In genomic region chr16:18406293-18406692, GRCm38 (mm10) we compare ENCODE assay signal across 9 mouse cellular contexts. TPM values are rescaled to one million over a fixed set of nuclear protein-coding genes. Genes with fewer than 3 reads are reported as not detected.
DNase-seq lines count a peak whose midpoint lies in the region; ATAC-seq and TF ChIP-seq lines count a peak whose summit lies in the region.
"Had no signal": no experiment of that assay in that cellular context is flagged by ENCODE, and none has a peak within 500 bp of the region (broad histone marks: within the 10 kb centered on the region; RNA-seq: fewer than 3 reads in every experiment).

No protein-coding gene starts in this region.

- TF ChIP-seq POLR2A in bone marrow macrophage, adult 2 months (IDR thresholded peaks at IDR 0.05; ENCODE audit: borderline replicate concordance, low read depth, low read length) = no peak

- no peak overlapping the region for H3K9ac ChIP-seq in kidney, embryonic 14.5 days (ENCODE audit: low read depth, low read length)
- H3K9ac ChIP-seq in lung, embryonic 15.5 days = no peak overlapping the region

- H3K36me3 ChIP-seq in kidney, embryonic 14.5 days (ENCODE audit: control insufficient read depth, insufficient read depth, low read length) = peaks cover 54% of the 10 kb centered on the region
- peaks cover 38% of the 10 kb centered on the region for H3K36me3 ChIP-seq in lung, embryonic 15.5 days

- no peaks in the 10 kb centered on the region for H3K9me3 ChIP-seq in kidney, embryonic 14.5 days (ENCODE audit: control insufficient read depth, low read length)
- no peaks in the 10 kb centered on the region for H3K9me3 ChIP-seq in lung, embryonic 15.5 days

- TF ChIP-seq CTCF in bone marrow macrophage, adult 2 months (IDR thresholded peaks at IDR 0.05; ENCODE audit: low read depth, low read length) = peak; percentile 62

- DNase-seq in cerebellum, postnatal 10 days = peak; percentile 77 to 78
- peak; percentile 70 for DNase-seq in 416B (ENCODE audit: low read depth)
- peak; percentile 77 for DNase-seq in retina, postnatal 1 day

- 6% methylated on average over 2 of the region's 2 CpGs for WGBS in kidney, embryonic 14.5 days
- WGBS in lung, embryonic 15.5 days = 9% methylated on average over 2 of the region's 2 CpGs

- no peak overlapping the region for H3K4me2 ChIP-seq in kidney, embryonic 14.5 days (replicated peaks; ENCODE audit: low read depth, low read length)
- H3K4me2 ChIP-seq in lung, embryonic 15.5 days = no peak overlapping the region

- no peak overlapping the region for H3K4me3 ChIP-seq in bone marrow macrophage, adult 2 months (ENCODE audit: insufficient read depth, low read length)
- H3K4me3 ChIP-seq in kidney, embryonic 14.5 days (ENCODE audit: low read length) = no peak overlapping the region
- no peak overlapping the region for H3K4me3 ChIP-seq in lung, embryonic 15.5 days

- no peak for ATAC-seq in cerebellum, adult (ENCODE audit: insufficient number of reproducible peaks, low FRiP score, low TSS enrichment)
- ATAC-seq in granulocyte monocyte progenitor cell, adult 5-6 weeks (replicated peaks; ENCODE audit: poor library complexity, severe bottlenecking) = peak; percentile 86
- peak; percentile 37; the same call in 1 of the 2 replicates for ATAC-seq in kidney, embryonic 14.5 days (ENCODE audit: low FRiP score, low TSS enrichment)
- ATAC-seq in lung, embryonic 15.5 days (ENCODE audit: borderline replicate concordance, extremely low read depth, low FRiP score, low TSS enrichment) = peak; percentile 24; the same call in 1 of the 2 replicates
- ATAC-seq: Patski had no signal

- no peak overlapping the region for H3K27ac ChIP-seq in bone marrow macrophage, adult 2 months (ENCODE audit: insufficient read depth, low read depth, low read length)
- H3K27ac ChIP-seq in kidney, embryonic 14.5 days (ENCODE audit: low read depth, low read length) = no peak overlapping the region
- H3K27ac ChIP-seq in lung, embryonic 15.5 days = no peak overlapping the region

- H3K4me1 ChIP-seq in bone marrow macrophage, adult 2 months (ENCODE audit: control insufficient read depth, insufficient read depth, low read length) = peaks cover 23% of the 10 kb centered on the region
- peaks cover 9% of the 10 kb centered on the region; the same call in 1 of the 2 replicates for H3K4me1 ChIP-seq in kidney, embryonic 14.5 days (ENCODE audit: control insufficient read depth, insufficient read depth, low read length)
- peaks cover 22% of the 10 kb centered on the region; the same call in 1 of the 2 replicates for H3K4me1 ChIP-seq in lung, embryonic 15.5 days

- H3K27me3 ChIP-seq in kidney, embryonic 14.5 days (ENCODE audit: control insufficient read depth, insufficient read depth, low read length) = no peaks in the 10 kb centered on the region
- H3K27me3 ChIP-seq in lung, embryonic 15.5 days = no peaks in the 10 kb centered on the region
- H3K27me3 ChIP-seq: Patski had no signal

RNA-seq across cellular contexts. Expression of gene Txnrd2, which starts 19.9 kb away (rescaled TPM):
- polyA plus RNA-seq in bone marrow macrophage, adult 2 months (2012; ENCODE audit: insufficient read depth, insufficient read length, missing spikeins) = 23.4 and 26.3 TPM in 2 replicates
- total RNA-seq in granulocyte monocyte progenitor cell, adult 5-6 weeks (2014; fragmentation: Nextera tagmentation) = 13.1 and 28.8 TPM in 2 replicates
- 8.8 and 9.7 TPM in 2 replicates for total RNA-seq in granulocyte monocyte progenitor cell, adult 5-6 weeks (2017)
- 21.9 and 23.6 TPM in 2 replicates for polyA plus RNA-seq in kidney, embryonic 14.5 days (2014; fragmentation: Nextera tagmentation; extraction: Ambion mirVana)
- polyA plus RNA-seq in lung, embryonic 15.5 days (2015; fragmentation: Nextera tagmentation; extraction: Ambion mirVana) = 22.7 and 23.4 TPM in 2 replicates

RNA-seq across cellular contexts. Expression of gene Comt, which starts 20.4 kb away (rescaled TPM):
- polyA plus RNA-seq in bone marrow macrophage, adult 2 months (2012; ENCODE audit: insufficient read depth, insufficient read length, missing spikeins) = 93.3 and 99.6 TPM in 2 replicates
- 40.4 and 48.4 TPM in 2 replicates for total RNA-seq in granulocyte monocyte progenitor cell, adult 5-6 weeks (2014; fragmentation: Nextera tagmentation)
- total RNA-seq in granulocyte monocyte progenitor cell, adult 5-6 weeks (2017) = 34.1 and 34.6 TPM in 2 replicates
- 78.7 and 89.0 TPM in 2 replicates for polyA plus RNA-seq in kidney, embryonic 14.5 days (2014; fragmentation: Nextera tagmentation; extraction: Ambion mirVana)
- 112 and 122 TPM in 2 replicates for polyA plus RNA-seq in lung, embryonic 15.5 days (2015; fragmentation: Nextera tagmentation; extraction: Ambion mirVana)

RNA-seq across cellular contexts. Expression of gene Arvcf, which starts 58.3 kb away (rescaled TPM):
- polyA plus RNA-seq in bone marrow macrophage, adult 2 months (2012; ENCODE audit: insufficient read depth, insufficient read length, missing spikeins) = 1.8 and 3.5 TPM in 2 replicates
- total RNA-seq in granulocyte monocyte progenitor cell, adult 5-6 weeks (2014; fragmentation: Nextera tagmentation) = 1.8 and 1.9 TPM in 2 replicates
- 0.21 and 2.8 TPM in 2 replicates for total RNA-seq in granulocyte monocyte progenitor cell, adult 5-6 weeks (2017)
- polyA plus RNA-seq in kidney, embryonic 14.5 days (2014; fragmentation: Nextera tagmentation; extraction: Ambion mirVana) = 16.3 and 27.0 TPM in 2 replicates
- polyA plus RNA-seq in lung, embryonic 15.5 days (2015; fragmentation: Nextera tagmentation; extraction: Ambion mirVana) = 29.7 and 35.5 TPM in 2 replicates

RNA-seq across cellular contexts. Expression of gene Tango2, which starts 58.4 kb away (rescaled TPM):
- polyA plus RNA-seq in bone marrow macrophage, adult 2 months (2012; ENCODE audit: insufficient read depth, insufficient read length, missing spikeins) = 26.3 and 33.0 TPM in 2 replicates
- 20.3 and 30.5 TPM in 2 replicates for total RNA-seq in granulocyte monocyte progenitor cell, adult 5-6 weeks (2014; fragmentation: Nextera tagmentation)
- 5.4 and 8.8 TPM in 2 replicates for total RNA-seq in granulocyte monocyte progenitor cell, adult 5-6 weeks (2017)
- 19.8 and 20.0 TPM in 2 replicates for polyA plus RNA-seq in kidney, embryonic 14.5 days (2014; fragmentation: Nextera tagmentation; extraction: Ambion mirVana)
- polyA plus RNA-seq in lung, embryonic 15.5 days (2015; fragmentation: Nextera tagmentation; extraction: Ambion mirVana) = 24.6 and 33.0 TPM in 2 replicates
